Mouse (Mus musculus) small intestine, adult 2 months (tissue): Measurements from ENCODE around the gene Gm10295.

Experiments used
- CTCF ChIP-seq: fragments of 200-500 bp; IDR thresholded peaks from 2 replicates; pipeline ENCODE4 v1.5.1; 2012; ENCODE audit warnings: low read depth, mild to moderate bottlenecking, control low read depth, inconsistent platforms, low read length, moderate library complexity, mixed read lengths; ENCODE audit not compliant: insufficient replicate concordance, insufficient read length; ENCODE audit errors: extremely low read depth
- POLR2A ChIP-seq: fragments of 200-500 bp; IDR thresholded peaks from 2 replicates; pipeline ENCODE4 v1.6.1; 2012; ENCODE audit warnings: low read depth, mild to moderate bottlenecking, control low read depth, inconsistent platforms, low read length, moderate library complexity

DNA sequence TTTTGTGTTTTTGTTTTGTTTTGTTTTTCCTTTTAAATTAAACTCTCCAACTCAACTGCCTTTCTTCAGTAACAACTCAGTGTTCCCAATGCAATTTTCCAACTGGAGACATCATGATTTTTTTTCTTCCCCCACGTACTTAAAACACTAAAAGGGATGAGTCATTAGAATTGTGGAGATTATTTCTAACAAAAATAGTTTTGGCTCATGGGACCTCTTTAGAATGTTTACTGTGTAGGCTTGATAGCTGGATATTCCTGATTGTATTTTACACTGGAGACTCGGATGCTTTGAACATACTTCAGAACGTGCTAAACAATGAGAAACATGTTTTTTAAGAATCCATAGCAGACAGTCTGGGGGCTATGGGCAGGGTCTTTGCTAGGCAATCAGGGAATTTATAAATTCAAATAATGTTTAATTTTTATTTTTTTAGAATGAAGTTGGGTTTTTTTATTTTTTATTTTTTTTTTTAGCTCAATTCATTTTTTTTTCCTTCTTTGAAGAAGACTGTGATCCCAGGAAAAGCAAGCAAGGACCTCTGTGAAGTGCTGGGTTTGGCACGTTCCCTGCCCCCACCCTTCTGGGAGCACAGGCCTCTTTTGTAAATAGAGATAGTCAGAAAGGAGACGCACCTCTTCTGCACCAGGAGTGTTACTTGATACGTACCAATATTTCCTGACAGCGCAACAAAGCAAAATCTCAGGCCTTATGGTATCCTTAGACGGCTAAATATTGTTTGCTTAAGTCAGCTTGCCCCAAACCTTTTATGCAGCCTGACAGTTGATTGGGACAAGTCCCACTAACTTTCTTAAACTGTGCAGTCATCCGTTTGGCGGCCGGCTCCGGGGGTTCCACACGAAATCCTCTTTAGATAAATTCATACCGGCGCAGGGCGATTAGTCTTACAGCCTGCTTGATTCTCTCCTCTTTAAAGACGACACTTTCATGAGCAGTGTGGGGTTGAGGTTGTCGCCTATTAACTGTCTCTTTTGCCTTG lies 28.8 kb upstream of the Gm10295 start:
- no peak for TF ChIP-seq CTCF
- no peak for TF ChIP-seq POLR2A
